Mouse (Mus musculus) kidney, embryonic 15.5 days (tissue): ENCODE data around the gene Slc28a1. TPM values are rescaled to one million over a fixed set of nuclear protein-coding genes. Genes with fewer than 3 reads are reported as not detected.

Experiments used
- ATAC-seq: fragments of 200-750 bp; cut with Nextera tagmentation; replicated peaks from 2 replicates; pipeline ENCODE4 v1.8.0; 2017; ENCODE audit warnings: moderate TSS enrichment; ENCODE audit not compliant: low FRiP score
- H3K27ac ChIP-seq: fragments of 300-500 bp; sonication (generic); 2 replicates; pipeline ENCODE4 v1.5.1; 2015; ENCODE audit warnings: mild to moderate bottlenecking, inconsistent platforms
- H3K27me3 ChIP-seq: fragments of 300-500 bp; sonication (generic); 2 replicates; pipeline ENCODE4 v1.6.1; 2015; ENCODE audit warnings: inconsistent platforms
- H3K36me3 ChIP-seq: fragments of 300-500 bp; sonication (generic); 2 replicates; pipeline ENCODE4 v1.6.1; 2015; ENCODE audit warnings: inconsistent platforms
- H3K4me1 ChIP-seq: fragments of 300-500 bp; sonication (generic); 2 replicates; pipeline ENCODE4 v1.6.1; 2015; ENCODE audit warnings: inconsistent platforms
- H3K4me2 ChIP-seq: fragments of 300-500 bp; sonication (generic); 2 replicates; pipeline ENCODE4 v1.6.1; 2015; ENCODE audit warnings: moderate library complexity, mild to moderate bottlenecking, inconsistent platforms
- H3K4me3 ChIP-seq: fragments of 300-500 bp; sonication (generic); replicated peaks from 2 replicates; pipeline ENCODE4 v1.5.1; 2015; ENCODE audit warnings: mild to moderate bottlenecking, inconsistent platforms
- H3K9ac ChIP-seq: fragments of 300-500 bp; sonication (generic); 2 replicates; pipeline ENCODE4 v1.6.1; 2015; ENCODE audit warnings: mild to moderate bottlenecking, inconsistent platforms
- H3K9me3 ChIP-seq: fragments of 300-500 bp; sonication (generic); replicated peaks from 2 replicates; pipeline ENCODE4 v1.6.1; 2016; ENCODE audit warnings: inconsistent platforms
- WGBS: fragments of 180-500 bp; shearing (Covaris S2); methylation state at CpG from one replicate; pipeline ENCODE4 v1.1.7; 2015; ENCODE audit warnings: mixed read lengths; 5-methylcytosine and 5-hydroxymethylcytosine counted together
- polyA plus RNA-seq: library from polyadenylated mRNA; unstranded; fragments of >200 nt; fragmentation: Nextera tagmentation; extraction: Ambion mirVana; gene quantifications from 2 replicates; pipeline ENCODE4 v1.2.1, GENCODE M21; 2015

Slc28a1 gene
- polyA plus RNA-seq, 1 experiment from 2014 or later, result 0.13 TPM

- H3K36me3 ChIP-seq, result no peaks in the 10 kb centered on the region
- H3K27me3 ChIP-seq, result peaks cover 46% of the 10 kb centered on the region
- no peak for ATAC-seq
- peaks cover 39% of the 10 kb centered on the region for H3K4me1 ChIP-seq
- no peaks in the 10 kb centered on the region for H3K9me3 ChIP-seq
- no peak overlapping the region for H3K4me2 ChIP-seq
- no peak overlapping the region for H3K27ac ChIP-seq
- H3K9ac ChIP-seq, result no peak overlapping the region
- 75% methylated on average over 1 of the region's 1 CpGs for WGBS
- no peak overlapping the region for H3K4me3 ChIP-seq
These were observed 101.4 kb downstream of the Slc28a1 start for GRCm38 (mm10) chr7:81215950-81216349.

DNA sequence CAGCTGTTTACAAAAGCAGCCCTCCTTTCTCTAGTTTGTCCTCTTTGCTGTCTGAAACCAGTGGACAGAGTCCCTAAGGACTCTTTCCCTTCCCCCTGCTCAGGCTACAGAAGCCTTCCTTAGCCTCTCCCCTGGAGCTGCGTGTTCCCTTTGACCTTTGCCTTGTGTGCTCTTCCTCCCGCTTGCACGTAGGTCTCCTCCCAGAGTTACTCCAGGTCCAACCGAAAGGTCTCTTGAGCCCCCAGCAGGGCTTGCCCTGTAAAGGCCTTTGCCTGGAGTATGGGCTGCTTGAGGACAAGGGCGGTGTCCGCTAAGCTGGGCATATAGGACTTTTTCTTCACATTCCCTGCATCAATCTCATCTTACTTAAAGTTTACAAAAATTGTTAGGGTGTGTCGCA is 104.7 kb downstream of the Slc28a1 start:
- H3K9ac ChIP-seq, result no peak overlapping the region
- peaks cover 15% of the 10 kb centered on the region for H3K27me3 ChIP-seq
- no peak overlapping the region for H3K4me3 ChIP-seq
- H3K27ac ChIP-seq, result 0 out of 2 replicates have a peak overlapping the region, but pooled peaks have one; percentile 1
- no peaks in the 10 kb centered on the region for H3K9me3 ChIP-seq
- WGBS, result 47% methylated on average over 7 of the region's 7 CpGs
- H3K36me3 ChIP-seq, result no peaks in the 10 kb centered on the region
- ATAC-seq, result no peak
- peaks cover 13% of the 10 kb centered on the region for H3K4me1 ChIP-seq
- H3K4me2 ChIP-seq, result no peak overlapping the region

Other genes with a start within 250 kb of the Slc28a1 start
- gene Wdr73, start 213.5 kb upstream of the Slc28a1 start, polyA plus RNA-seq, result 36.7 and 37.5 TPM in 2 replicates
- 8.2 and 10.0 TPM in 2 replicates for gene Nmb, start 209.7 kb upstream of the Slc28a1 start, polyA plus RNA-seq
- gene Sec11a, start 167.0 kb upstream of the Slc28a1 start, polyA plus RNA-seq, result 217 and 223 TPM in 2 replicates
- gene Zfp592, start 121.1 kb upstream of the Slc28a1 start, polyA plus RNA-seq, result 14.1 and 16.2 TPM in 2 replicates
- gene Alpk3, start 57.2 kb upstream of the Slc28a1 start, polyA plus RNA-seq, result 0.42 and 0.54 TPM in 2 replicates
- gene Pde8a, start 98.8 kb downstream of the Slc28a1 start, polyA plus RNA-seq, result 5.7 and 6.2 TPM in 2 replicates
- gene Rps17, start 230.5 kb downstream of the Slc28a1 start, polyA plus RNA-seq, result 1,359 and 1,501 TPM in 2 replicates